Mouse (Mus musculus) E14TG2a.4 (cell line): ENCODE data around the gene Tmem121.

Experiments
- CTCF ChIP-seq: conservative IDR thresholded peaks from 2 replicates; pipeline ENCODE4 v1.5.1; 2014; ENCODE audit warnings: low read length
- POU5F1 ChIP-seq: IDR thresholded peaks from 2 replicates; pipeline ENCODE4 v1.6.1; 2014; ENCODE audit warnings: low read length, borderline replicate concordance

- no peak for TF ChIP-seq CTCF
- no peak for TF ChIP-seq POU5F1
These were observed 17.8 kb downstream of the Tmem121 start for GRCm38 (mm10) chr12:113203522-113203921.
